11 mouse cellular contexts compared by ENCODE assay signal in genomic region chr10:77237795-77238580, GRCm38 (mm10). TPM values are rescaled to one million over a fixed set of nuclear protein-coding genes. Genes with fewer than 3 reads are reported as not detected.
A peak's percentile ranks its signal among the peaks of the same experiment; 100 is the strongest.
DNase-seq lines count a peak whose midpoint lies in the region; ATAC-seq and TF ChIP-seq lines count a peak whose summit lies in the region.
"Had no signal": no experiment of that assay in that cellular context is flagged by ENCODE, and none has a peak within 500 bp of the region (broad histone marks: within the 10 kb centered on the region; RNA-seq: fewer than 3 reads in every experiment).

No protein-coding gene starts in this region.

- TF ChIP-seq POLR2A in thymus, adult 2 months (IDR thresholded peaks at IDR 0.05; ENCODE audit: control insufficient read depth, extremely low read depth, insufficient read depth, low read length, poor library complexity), result no peak

- no peak for TF ChIP-seq CTCF in lung, embryonic 14.5 days (IDR thresholded peaks at IDR 0.05; ENCODE audit: low read depth)
- no peak for TF ChIP-seq CTCF in thymus, adult 2 months (IDR thresholded peaks at IDR 0.05; ENCODE audit: borderline replicate concordance, control insufficient read depth, extremely low read depth, insufficient read depth, low read length, poor library complexity)

- H3K9ac ChIP-seq in lung, embryonic 14.5 days, result no peak overlapping the region

- no peaks in the 10 kb centered on the region for H3K9me3 ChIP-seq in lung, embryonic 14.5 days (ENCODE audit: low read depth, low read length)

- peaks cover 3% of the 10 kb centered on the region; the same call in 1 of the 2 replicates for H3K4me1 ChIP-seq in lung, embryonic 14.5 days (ENCODE audit: insufficient read depth)
- H3K4me1 ChIP-seq in thymus, adult 2 months (replicated peaks; ENCODE audit: control insufficient read depth, insufficient read depth, low read length), result no peaks in the 10 kb centered on the region

- H3K4me3 ChIP-seq in lung, embryonic 14.5 days (ENCODE audit: low read depth, low read length), result no peak overlapping the region
- no peak overlapping the region for H3K4me3 ChIP-seq in thymus, adult 2 months (ENCODE audit: control insufficient read depth, insufficient read depth, low read length)

- no peaks in the 10 kb centered on the region for H3K27me3 ChIP-seq in lung, embryonic 14.5 days (ENCODE audit: insufficient read depth, low read length)
- no peaks in the 10 kb centered on the region for H3K27me3 ChIP-seq in thymus, adult 2 months (ENCODE audit: control insufficient read depth, insufficient read depth, low read length)

- 61% methylated on average over 16 of the region's 16 CpGs for WGBS in lung, embryonic 14.5 days
- WGBS in thymus, adult 2 months, result 69% methylated on average over 16 of the region's 16 CpGs

- H3K27ac ChIP-seq in lung, embryonic 14.5 days (ENCODE audit: low read depth), result peak overlapping the region; percentile 48; the same call in 1 of the 2 replicates
- H3K27ac ChIP-seq in thymus, adult 2 months (ENCODE audit: control insufficient read depth, insufficient read depth, low read length), result no peak overlapping the region
- H3K27ac ChIP-seq: hindbrain, postnatal 0 days had no signal

- peak; percentile 20 to 58 for DNase-seq in frontal cortex, adult 2 months (ENCODE audit: extremely low spot score in 1 of 2, low spot score in 1 of 2)
- no peak for DNase-seq in frontal cortex, postnatal 10 days (ENCODE audit: low spot score in 2 of 2)
- DNase-seq in lung, embryonic 14.5 days, result no peak
- no peak for DNase-seq in lung, postnatal 36 days
- DNase-seq in ZHBTc4 (ENCODE audit: low read depth, low spot score), result peak; percentile 51
- DNase-seq in thymus, adult 2 months, result no peak
- DNase-seq in adipocyte (ENCODE audit: low spot score), result no peak
- DNase-seq: cerebellum, adult 9-10 months; kidney, postnatal 25 days had no signal

- H3K4me2 ChIP-seq in lung, embryonic 14.5 days, result no peak overlapping the region

- peak; percentile 34; the same call in 1 of the 2 replicates for ATAC-seq in lung, embryonic 14.5 days (ENCODE audit: insufficient read depth)
- ATAC-seq in megakaryocyte-erythroid progenitor cell, adult 5-6 weeks (replicated peaks; ENCODE audit: low FRiP score, low TSS enrichment, poor library complexity, severe bottlenecking), result peak; percentile 18; the same call in 1 of the 2 replicates
- ATAC-seq: hindbrain, postnatal 0 days had no signal

- H3K36me3 ChIP-seq in lung, embryonic 14.5 days (ENCODE audit: insufficient read depth), result no peaks in the 10 kb centered on the region
- no peaks in the 10 kb centered on the region for H3K36me3 ChIP-seq in thymus, adult 2 months (ENCODE audit: control insufficient read depth, insufficient read depth, low read length)

RNA-seq across cellular contexts. Expression of gene Pofut2, which starts 21.0 kb away (rescaled TPM):
- 30.3 and 32.8 TPM in 2 replicates for polyA plus RNA-seq in frontal cortex, adult 2 months (2012; rRNA removed)
- 128 and 135 TPM in 2 replicates for polyA plus RNA-seq in lung, embryonic 14.5 days (2014; fragmentation: Nextera tagmentation; extraction: Ambion mirVana)
- 18.3 and 24.5 TPM in 2 replicates for total RNA-seq in megakaryocyte-erythroid progenitor cell, adult 5-6 weeks (2014; fragmentation: Nextera tagmentation)
- total RNA-seq in megakaryocyte-erythroid progenitor cell, adult 5-6 weeks (2017), result 7.4 and 14.8 TPM in 2 replicates
- 50.4 and 60.0 TPM in 2 replicates for polyA plus RNA-seq in thymus, adult 2 months (2012; rRNA removed)

Comparison
In these comparisons a context has a peak if more than half of its experiments do, and no peak if none do; other contexts are left out.
1. DNase-seq: peak in frontal cortex, adult 2 months (2 of 2) and ZHBTc4 (single experiment); none in frontal cortex, postnatal 10 days (0 of 2), lung, embryonic 14.5 days (single experiment), lung, postnatal 36 days (single experiment), thymus, adult 2 months (single experiment) and adipocyte (single experiment).